Mouse (Mus musculus): ENCODE measurements around the gene Slc1a3. TPM values are rescaled to one million over a fixed set of nuclear protein-coding genes. Genes with fewer than 3 reads are reported as not detected.

The Slc1a3 gene
- polyA plus RNA-seq (2012; rRNA removed) = 105 and 119 TPM in 2 replicates

GRCm38 (mm10) chr15:8710146-8711006 is at the start of gene Slc1a3:
Gene Slc1a3 (minus strand): TSS chr15:8710764.

Other genes with a start within 250 kb of the Slc1a3 start
- not detected in 2 replicates for gene Gm2310, start 190.8 kb downstream of the Slc1a3 start, polyA plus RNA-seq (2012; rRNA removed)

Measured in central nervous system, embryonic 18 days (tissue).